Mouse (Mus musculus) neutrophil, adult 59 days (primary cell): Measurements from ENCODE around the gene Mlana. TPM values are rescaled to one million over a fixed set of nuclear protein-coding genes. Genes with fewer than 3 reads are reported as not detected.

Experiments used
- total RNA-seq, 2 experiments: library from RNA; stranded (reverse); gene quantifications; 1 replicate in 1 of 2; 2 replicates in 1 of 2; pipeline ENCODE4 v1.2.4; 2023

Mlana gene
- not detected for total RNA-seq

DNA sequence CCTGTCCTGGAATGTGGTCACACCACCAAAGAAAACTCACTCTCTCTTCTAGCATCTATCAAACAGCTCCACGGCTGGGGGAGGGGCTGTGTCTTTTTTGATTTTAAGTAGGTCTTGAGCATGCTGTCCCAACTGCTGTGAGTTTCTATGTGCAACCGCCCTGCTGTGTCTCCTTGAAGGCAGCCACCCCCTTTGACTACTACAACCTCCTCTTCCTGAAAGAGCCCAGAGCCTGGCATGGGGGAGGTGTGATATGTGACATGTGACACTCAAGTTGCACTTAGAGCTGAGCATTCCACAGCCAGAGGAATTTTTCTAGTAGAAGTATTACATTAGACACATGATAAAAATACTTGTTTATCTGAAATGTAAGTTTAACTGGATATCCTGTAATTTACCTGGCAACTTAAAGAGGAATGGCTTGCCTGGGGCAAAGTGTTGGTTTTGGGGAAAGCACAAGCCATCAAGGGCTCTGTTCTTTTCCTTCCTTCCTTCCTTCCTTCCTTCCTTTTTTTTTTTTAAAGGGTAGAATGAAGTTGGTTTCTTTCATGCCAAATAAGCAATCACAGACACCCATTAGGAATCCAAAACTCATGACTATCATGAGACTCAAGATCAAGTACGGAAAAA is at the start of gene Mlana:
Gene Mlana (plus strand): TSS at position 580 of the 630 bp plus-strand sequence.

Other genes starting within 250 kb of the Mlana start
- 10 to 100 TPM; 23.3 to 23.4 TPM for gene Ric1, start 175.5 kb upstream of the Mlana start, total RNA-seq
- 10 to 100 TPM; 34.1 to 38.2 TPM for gene Ermp1, start 49.4 kb upstream of the Mlana start, total RNA-seq
- gene 9930021J03Rik, start 108.2 kb downstream of the Mlana start, total RNA-seq = 10 to 100 TPM; 23.7 to 24.2 TPM
- gene Ranbp6, start 115.2 kb downstream of the Mlana start, total RNA-seq = 10 to 100 TPM; 13.7 to 13.8 TPM
- gene Il33, start 227.3 kb downstream of the Mlana start, total RNA-seq = not detected